Mouse (Mus musculus) hindbrain, embryonic 11.5 days (tissue): ENCODE measurements around the gene Galnt15. TPM values are rescaled to one million over a fixed set of nuclear protein-coding genes. Genes with fewer than 3 reads are reported as not detected.
"Not testable (repeated sequence)": the region's sequence is repeated elsewhere in the genome, so short reads cannot be mapped to it uniquely, and the experiment has no call there.

Experiments
- ATAC-seq: fragments of 200-750 bp; cut with Nextera tagmentation; 2 replicates; pipeline ENCODE4 v1.8.0; 2017; ENCODE audit warnings: mild to moderate bottlenecking, moderate TSS enrichment, moderate library complexity; ENCODE audit not compliant: low FRiP score
- DNase-seq: peaks from one replicate; pipeline ENCODE4 v3.0.0-alpha.2; 2015; ENCODE audit warnings: low spot score
- H3K27ac ChIP-seq: fragments of 300-500 bp; sonication (generic); 2 replicates; pipeline ENCODE4 v1.5.1; 2014; ENCODE audit warnings: mild to moderate bottlenecking, low read depth, low read length
- H3K27me3 ChIP-seq: fragments of 300-500 bp; sonication (generic); 2 replicates; pipeline ENCODE4 v1.6.1; 2014; ENCODE audit warnings: mild to moderate bottlenecking, low read length, moderate library complexity, mixed read lengths; ENCODE audit not compliant: control insufficient read depth, insufficient read depth
- H3K36me3 ChIP-seq: fragments of 300-500 bp; sonication (generic); 2 replicates; pipeline ENCODE4 v1.6.1; 2014; ENCODE audit warnings: mild to moderate bottlenecking, low read length, moderate library complexity, mixed read lengths; ENCODE audit not compliant: control insufficient read depth, insufficient read depth
- H3K4me1 ChIP-seq: fragments of 300-500 bp; sonication (generic); replicated peaks from 2 replicates; pipeline ENCODE4 v1.6.1; 2014; ENCODE audit warnings: low read length, mixed read lengths; ENCODE audit not compliant: control insufficient read depth, insufficient read depth
- H3K4me2 ChIP-seq: fragments of 300-500 bp; sonication (generic); replicated peaks from 2 replicates; pipeline ENCODE4 v1.6.1; 2014; ENCODE audit warnings: mild to moderate bottlenecking, low read depth, low read length
- H3K4me3 ChIP-seq: fragments of 300-500 bp; sonication (generic); 2 replicates; pipeline ENCODE4 v1.5.1; 2014; ENCODE audit warnings: low read depth, low read length
- H3K9ac ChIP-seq: fragments of 300-500 bp; sonication (generic); 2 replicates; pipeline ENCODE4 v1.6.1; 2014; ENCODE audit warnings: low read depth, low read length
- H3K9me3 ChIP-seq: fragments of 300-500 bp; sonication (generic); 2 replicates; pipeline ENCODE4 v1.6.1; 2016; ENCODE audit warnings: low read length; ENCODE audit not compliant: control insufficient read depth
- whole genome bisulfite sequencing: fragments of 180-500 bp; shearing (Covaris S2); extraction: QIAGEN DNeasy Blood & Tissue Kit; methylation state at CpG from one replicate; pipeline ENCODE4 v1.1.7; 2014; 5-methylcytosine and 5-hydroxymethylcytosine counted together
- polyA plus RNA-seq: library from polyadenylated mRNA; unstranded; fragments of >200 nt; fragmentation: Nextera tagmentation; extraction: Ambion mirVana; gene quantifications from 2 replicates; pipeline ENCODE4 v1.2.1, GENCODE M21; 2014

Gene Galnt15
- polyA plus RNA-seq, 1 experiment from 2014 or later, result 0.23 TPM

DNA sequence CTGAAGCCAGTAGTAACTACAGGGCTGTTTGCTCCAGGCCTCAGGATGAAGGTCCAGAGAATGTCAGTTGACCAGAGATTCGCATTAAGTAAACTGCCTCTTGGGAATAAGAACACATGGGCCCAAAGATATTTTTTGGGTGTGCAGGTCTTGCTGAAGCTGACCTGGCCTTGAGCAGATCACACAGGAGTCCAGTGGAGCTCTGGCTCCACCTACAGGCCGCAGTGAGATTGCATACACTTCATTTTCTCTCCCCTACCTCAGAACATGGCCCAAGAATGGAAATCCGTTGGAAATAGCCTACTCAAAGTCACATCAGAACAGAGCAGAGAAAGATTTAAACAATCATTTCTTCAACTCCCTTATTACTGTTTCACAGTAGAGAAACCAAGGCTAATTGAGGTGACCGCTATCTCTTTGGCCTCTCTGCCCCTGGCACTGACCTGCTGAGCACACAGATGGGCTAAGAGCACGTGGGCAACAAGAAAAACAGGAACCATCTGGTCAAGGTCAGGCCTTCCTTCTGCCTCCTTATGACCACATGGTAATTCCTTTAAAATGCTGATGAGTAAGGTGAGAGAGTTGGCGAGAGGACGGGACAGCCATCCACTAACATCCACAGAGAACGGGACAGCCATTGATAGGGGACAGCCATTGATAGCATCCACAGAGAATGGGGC, 48.2 kb downstream of the Galnt15 start:
- WGBS, result 46% methylated on average over 8 of the region's 8 CpGs
- Histone ChIP-seq H3K4me2 (no peak overlapping the region), H3K36me3 (peaks cover 4% of the 10 kb centered on the region), H3K9ac (no peak overlapping the region), H3K4me3 (no peak overlapping the region), H3K27me3 (no peaks in the 10 kb centered on the region), H3K4me1 (no peaks in the 10 kb centered on the region), H3K9me3 (no peaks in the 10 kb centered on the region), H3K27ac (no peak overlapping the region)
- peak; percentile 89 for DNase-seq
- ATAC-seq, result no peak

DNA sequence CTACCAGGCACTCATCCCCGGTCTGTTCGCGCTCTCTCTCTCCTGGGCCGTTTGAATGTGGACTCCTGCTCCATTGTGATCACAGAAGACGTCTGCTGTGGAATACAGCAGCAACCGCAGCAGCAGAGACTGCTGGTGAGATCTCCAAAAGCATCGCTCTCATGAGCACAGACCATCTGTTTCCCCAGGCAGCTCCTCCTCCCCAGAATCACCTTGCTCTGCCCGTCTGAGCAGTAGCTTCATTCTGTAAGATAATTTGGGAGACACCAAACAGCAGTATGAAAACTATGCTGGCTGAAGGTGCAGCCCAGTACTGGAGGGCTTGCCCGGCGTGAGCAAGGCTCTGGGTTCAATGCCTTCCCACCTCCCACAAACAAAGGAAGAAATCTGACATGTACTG, 52.2 kb downstream of the Galnt15 start:
- Histone ChIP-seq H3K27ac (no peak overlapping the region), H3K4me1 (0 out of 2 replicates have a peak, but pooled peaks cover 2% of the 10 kb centered on the region), H3K9me3 (no peaks in the 10 kb centered on the region), H3K4me2 (no peak overlapping the region), H3K9ac (no peak overlapping the region), H3K4me3 (no peak overlapping the region), H3K27me3 (no peaks in the 10 kb centered on the region), H3K36me3 (peaks cover 8% of the 10 kb centered on the region)
- ATAC-seq (no peak), DNase-seq (no peak)
- 89% methylated on average over 10 of the region's 10 CpGs for WGBS

DNA sequence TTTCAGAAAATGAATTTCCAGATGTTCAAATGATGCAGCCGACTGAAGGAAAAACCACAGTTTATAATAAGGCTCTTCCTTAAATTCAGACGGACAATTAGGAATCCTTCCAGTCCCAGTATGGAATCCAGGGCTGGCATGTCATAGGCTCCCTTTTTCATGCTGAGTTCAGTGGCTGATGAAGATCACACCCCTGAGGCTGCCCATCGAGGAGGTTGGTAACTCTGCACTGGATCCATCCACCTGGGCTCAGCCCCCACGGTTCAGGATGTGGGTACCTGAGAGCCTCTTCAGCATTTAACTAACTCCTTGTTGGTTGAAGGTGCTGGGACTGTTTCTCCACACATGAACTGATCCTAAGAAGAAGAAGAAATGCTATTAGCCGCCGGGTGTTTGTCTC, 54.1 kb downstream of the Galnt15 start:
- no peak for ATAC-seq

DNA sequence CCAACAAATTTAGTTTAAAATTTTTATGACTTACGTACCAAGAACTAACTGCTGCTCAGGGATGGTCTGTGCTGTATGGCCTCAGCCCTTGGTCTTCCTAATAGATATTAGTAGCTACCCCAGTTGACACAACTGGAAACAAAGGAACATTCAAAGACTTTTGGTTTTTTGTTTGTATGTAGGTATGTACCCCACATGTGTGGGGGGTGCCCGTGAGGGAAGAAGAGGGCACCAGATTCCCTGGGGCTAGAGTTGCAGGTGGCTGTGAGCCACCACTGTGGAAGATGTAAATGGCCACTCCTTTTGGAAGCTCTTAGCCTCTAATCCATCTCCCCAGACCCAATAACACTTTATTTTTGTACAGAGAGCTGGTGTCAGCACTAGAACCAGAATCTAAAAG, 54.7 kb downstream of the Galnt15 start:
- H3K4me1 ChIP-seq, result peaks cover 4% of the 10 kb centered on the region; the same call in 1 of the 2 replicates
- WGBS, result 91% methylated on average over 2 of the region's 2 CpGs

More for the DNA sequence above, 54.1 kb downstream of the Galnt15 start:
- Histone ChIP-seq H3K9me3 (no peaks in the 10 kb centered on the region), H3K36me3 (peaks cover 8% of the 10 kb centered on the region), H3K4me3 (no peak overlapping the region), H3K4me1 (peaks cover 4% of the 10 kb centered on the region; the same call in 1 of the 2 replicates), H3K4me2 (no peak overlapping the region), H3K27ac (no peak overlapping the region), H3K27me3 (no peaks in the 10 kb centered on the region), H3K9ac (no peak overlapping the region)
- DNase-seq, result no peak
- 95% methylated on average over 6 of the region's 6 CpGs for WGBS

DNA sequence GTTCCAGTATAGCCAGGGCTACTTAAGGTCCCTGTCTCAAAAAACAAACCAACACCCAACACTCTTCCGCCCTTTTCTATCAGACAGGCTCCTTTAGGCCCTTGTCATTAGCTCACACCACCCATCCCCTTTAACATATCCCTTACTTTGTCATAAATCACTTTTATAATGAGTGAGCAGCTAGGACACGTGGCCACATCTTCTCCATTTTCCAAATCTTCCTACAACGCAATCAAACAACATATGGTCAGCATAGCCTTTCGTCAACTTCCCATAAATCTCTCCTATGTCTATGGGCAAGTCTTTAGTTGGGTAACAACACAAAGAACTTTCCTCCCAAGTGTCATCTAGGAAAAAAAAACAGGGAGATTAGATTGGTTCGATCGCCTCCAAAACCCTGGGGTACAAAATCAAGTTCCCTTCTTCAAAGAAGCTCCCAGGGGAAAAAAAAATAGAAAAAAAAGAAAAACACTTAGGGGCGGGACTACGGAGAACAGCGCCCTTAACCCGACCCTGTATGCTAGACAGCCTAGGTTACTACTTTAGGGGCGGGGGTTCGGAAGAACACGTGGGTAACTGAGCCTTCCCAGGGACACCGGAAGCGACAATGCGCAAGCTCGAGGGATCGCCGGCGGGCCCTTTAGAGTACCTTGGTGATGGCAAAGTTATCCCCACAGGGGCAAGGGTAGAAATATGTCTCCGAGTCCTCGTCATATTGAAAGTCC, 56.1 kb downstream of the Galnt15 start, which contains the start of gene Oxnad1:
Gene Oxnad1 (plus strand): TSS at position 614 of the 725 bp plus-strand sequence.
- H3K36me3 ChIP-seq, result peaks cover 8% of the 10 kb centered on the region
- peak within 1 kb of the TSS; percentile 48 for H3K27ac ChIP-seq
- peak within 1 kb of the TSS; percentile 48 for H3K4me3 ChIP-seq
- peak within 1 kb of the TSS; percentile 60 for H3K9ac ChIP-seq
- H3K27me3 ChIP-seq, result no peaks in the 10 kb centered on the region
- WGBS, result 4% methylated on average over 22 of the region's 22 CpGs
- H3K4me1 ChIP-seq, result peaks cover 4% of the 10 kb centered on the region; the same call in 1 of the 2 replicates
- DNase-seq (peak; percentile 13), ATAC-seq (peak; percentile 98)
- peak within 1 kb of the TSS; percentile 47 for H3K4me2 ChIP-seq
- no peaks in the 10 kb centered on the region for H3K9me3 ChIP-seq

More for the DNA sequence above, 54.7 kb downstream of the Galnt15 start:
- H3K4me2 ChIP-seq, result no peak overlapping the region
- no peak overlapping the region for H3K27ac ChIP-seq
- no peaks in the 10 kb centered on the region for H3K27me3 ChIP-seq
- H3K36me3 ChIP-seq, result peaks cover 8% of the 10 kb centered on the region
- ATAC-seq (no peak), DNase-seq (no peak)
- no peak overlapping the region for H3K4me3 ChIP-seq
- H3K9ac ChIP-seq, result no peak overlapping the region
- H3K9me3 ChIP-seq, result no peaks in the 10 kb centered on the region

DNA sequence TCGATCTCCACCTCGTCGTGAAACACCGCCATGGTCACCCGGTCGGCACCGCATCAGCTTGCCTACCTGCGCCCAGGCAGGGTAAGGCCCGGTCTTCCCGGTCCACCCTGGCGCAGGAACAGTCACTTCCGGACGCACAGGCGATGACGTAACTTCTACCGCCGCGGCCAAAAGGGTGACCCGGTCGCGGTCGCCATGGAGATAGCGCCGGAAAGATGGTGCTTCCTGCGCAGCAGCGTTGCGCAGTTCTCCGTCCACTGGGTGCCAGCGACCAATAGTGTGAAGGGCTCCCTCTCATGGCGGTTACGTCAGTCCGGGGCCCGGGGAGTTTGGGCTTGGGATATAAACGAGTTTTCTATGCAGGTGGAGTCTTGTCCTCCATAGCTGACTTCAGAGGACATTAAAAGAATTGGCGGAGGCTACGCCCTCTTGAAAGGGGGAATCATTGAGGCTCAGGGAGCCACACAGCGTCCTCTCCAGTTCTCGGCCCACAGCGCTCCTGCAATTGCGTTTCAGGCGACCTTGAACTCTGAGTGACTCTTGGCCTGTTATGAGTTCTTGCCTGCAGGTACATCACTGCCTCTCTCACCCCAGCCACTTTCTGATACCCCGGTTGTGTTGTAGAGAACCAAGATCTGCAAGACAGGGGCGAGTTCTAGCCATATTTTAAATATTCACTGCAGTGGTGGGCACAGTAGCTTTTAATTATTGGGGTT, 56.9 kb downstream of the Galnt15 start, which contains the start of gene Dph3:
Gene Dph3 (minus strand): TSS at position 244 of the 716 bp plus-strand sequence.
- DNase-seq, result peak; percentile 99
- Histone ChIP-seq H3K4me2 (peak within 1 kb of the TSS; percentile 47), H3K4me3 (peak within 1 kb of the TSS; percentile 48), H3K36me3 (peaks cover 8% of the 10 kb centered on the region), H3K9ac (peak within 1 kb of the TSS; percentile 60), H3K9me3 (no peaks in the 10 kb centered on the region), H3K27me3 (no peaks in the 10 kb centered on the region), H3K27ac (peak within 1 kb of the TSS; percentile 48), H3K4me1 (peaks cover 4% of the 10 kb centered on the region; the same call in 1 of the 2 replicates)
- peak; percentile 98 for ATAC-seq
- WGBS, result under 1% methylated on average over 43 of the region's 43 CpGs

DNA sequence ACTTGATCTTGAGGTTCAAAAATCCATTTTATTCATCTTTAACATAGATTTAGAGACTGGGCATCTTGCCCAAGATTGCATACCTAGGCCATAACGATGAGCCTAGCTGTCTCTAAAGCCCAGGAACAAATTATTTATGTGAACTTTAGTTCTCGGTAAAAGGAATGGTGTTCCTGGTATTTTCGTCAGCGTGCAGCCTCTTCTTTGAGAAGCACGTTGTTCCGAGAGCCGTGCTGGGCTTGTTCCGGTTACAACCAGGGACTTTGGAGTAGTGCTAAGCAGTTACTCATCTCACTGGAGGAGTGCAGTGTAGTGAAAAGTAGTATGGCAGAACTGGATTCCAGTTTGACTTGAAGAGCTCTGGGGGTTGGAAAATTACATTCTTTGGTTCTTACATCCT, 57.4 kb downstream of the Galnt15 start:
- H3K4me1 ChIP-seq, result peaks cover 4% of the 10 kb centered on the region; the same call in 1 of the 2 replicates
- no peaks in the 10 kb centered on the region for H3K9me3 ChIP-seq
- H3K27ac ChIP-seq, result no peak overlapping the region
- peak overlapping the region; percentile 47 for H3K4me2 ChIP-seq
- H3K4me3 ChIP-seq, result peak overlapping the region; percentile 48
- no peaks in the 10 kb centered on the region for H3K27me3 ChIP-seq
- WGBS, result 44% methylated on average over 8 of the region's 8 CpGs
- peaks cover 8% of the 10 kb centered on the region for H3K36me3 ChIP-seq
- ATAC-seq (no peak), DNase-seq (no peak)
- peak overlapping the region; percentile 60 for H3K9ac ChIP-seq

DNA sequence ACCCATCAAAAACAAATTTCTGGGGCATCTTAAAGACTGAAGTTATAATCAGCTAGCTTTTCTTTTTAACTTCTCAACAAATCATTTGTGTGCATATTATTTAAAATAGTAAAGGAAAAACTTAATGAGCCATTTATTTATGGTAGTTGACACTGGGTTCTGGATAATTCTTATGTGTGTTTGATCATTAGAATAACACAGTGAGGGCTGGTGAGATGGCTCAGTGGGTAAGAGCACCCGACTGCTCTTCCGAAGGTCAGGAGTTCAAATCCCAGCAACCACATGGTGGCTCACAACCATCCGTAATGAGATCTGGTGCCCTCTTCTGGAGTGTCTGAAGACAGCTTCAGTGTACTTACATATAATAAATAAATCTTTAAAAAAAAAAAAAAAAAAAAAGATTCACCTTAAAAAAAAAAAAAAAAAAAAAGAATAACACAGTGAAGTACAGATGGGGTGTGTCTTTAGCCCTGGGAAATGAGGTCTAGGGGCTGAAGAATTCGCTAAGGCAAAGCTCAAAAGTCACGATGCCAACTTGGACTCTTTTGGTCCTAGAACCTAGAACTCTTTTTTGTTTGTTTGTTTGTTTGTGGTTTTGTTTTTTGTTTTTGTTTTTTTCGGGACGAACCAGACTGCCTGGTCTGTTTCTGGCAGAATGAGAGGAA, 58.9 kb downstream of the Galnt15 start:
- H3K27me3 ChIP-seq, ATAC-seq, H3K27ac ChIP-seq, H3K9ac ChIP-seq, DNase-seq, H3K4me1 ChIP-seq, H3K9me3 ChIP-seq, H3K36me3 ChIP-seq, H3K4me2 ChIP-seq, H3K4me3 ChIP-seq: not testable (repeated sequence)
- 92% methylated on average over 7 of the region's 7 CpGs for WGBS
